In genomic region chr4:123013949-123014406, GRCm38 (mm10) we compare ENCODE assay signal across 10 mouse cellular contexts. TPM values are rescaled to one million over a fixed set of nuclear protein-coding genes. Genes with fewer than 3 reads are reported as not detected.
A peak's percentile ranks its signal among the peaks of the same experiment; 100 is the strongest.
DNase-seq lines count a peak whose midpoint lies in the region; ATAC-seq lines count a peak whose summit lies in the region.
"Had no signal": no experiment of that assay in that cellular context is flagged by ENCODE, and none has a peak within 500 bp of the region (broad histone marks: within the 10 kb centered on the region; RNA-seq: fewer than 3 reads in every experiment).

No protein-coding gene starts in this region.

- WGBS in heart, embryonic 11.5 days (ENCODE audit: insufficient replicate concordance) = 63% methylated on average over 3 of the region's 3 CpGs

- no peaks in the 10 kb centered on the region for H3K9me3 ChIP-seq in heart, embryonic 11.5 days (replicated peaks; ENCODE audit: control insufficient read depth, low read length)
- H3K9me3 ChIP-seq: embryonic facial prominence, embryonic 15.5 days; limb, embryonic 15.5 days had no signal

- H3K27me3 ChIP-seq in heart, embryonic 11.5 days (ENCODE audit: control insufficient read depth, insufficient read depth, low read length) = no peaks in the 10 kb centered on the region
- H3K27me3 ChIP-seq: embryonic facial prominence, embryonic 15.5 days; limb, embryonic 15.5 days had no signal

- H3K36me3 ChIP-seq in heart, embryonic 11.5 days (ENCODE audit: control insufficient read depth, insufficient read depth, low read length) = no peaks in the 10 kb centered on the region
- H3K36me3 ChIP-seq: embryonic facial prominence, embryonic 15.5 days; limb, embryonic 15.5 days had no signal

- H3K9ac ChIP-seq in heart, embryonic 11.5 days (ENCODE audit: low read depth, low read length) = no peak overlapping the region
- H3K9ac ChIP-seq: embryonic facial prominence, embryonic 15.5 days; limb, embryonic 15.5 days had no signal

- H3K4me3 ChIP-seq in heart, embryonic 11.5 days (ENCODE audit: low read depth, low read length) = no peak overlapping the region
- H3K4me3 ChIP-seq: embryonic facial prominence, embryonic 15.5 days; limb, embryonic 15.5 days had no signal

- peak; percentile 56 for DNase-seq in layer of hippocampus, adult 11-12 months (ENCODE audit: low spot score)
- DNase-seq in layer of hippocampus, postnatal 36 days = no peak
- peak; percentile 35 for DNase-seq in forelimb bud, embryonic 11.5 days (ENCODE audit: low read depth, low spot score)
- peak; percentile 45 for DNase-seq in right cerebral cortex, postnatal 25 days
- DNase-seq in thymus, postnatal 10 days (ENCODE audit: low spot score in 2 of 2) = no peak
- DNase-seq in spleen, adult 12 weeks (ENCODE audit: low spot score) = no peak

- H3K4me1 ChIP-seq in heart, embryonic 11.5 days (ENCODE audit: control insufficient read depth, insufficient read depth, low read length) = peaks cover 17% of the 10 kb centered on the region

- no peak overlapping the region for H3K4me2 ChIP-seq in heart, embryonic 11.5 days
- H3K4me2 ChIP-seq: embryonic facial prominence, embryonic 15.5 days; limb, embryonic 15.5 days had no signal

- ATAC-seq in megakaryocyte, adult 5-6 weeks (ENCODE audit: poor library complexity, severe bottlenecking) = peak; percentile 53
- no peak for ATAC-seq in heart, embryonic 11.5 days (replicated peaks; ENCODE audit: insufficient number of reproducible peaks, low FRiP score, low TSS enrichment)

- H3K27ac ChIP-seq in heart, embryonic 11.5 days (ENCODE audit: low read depth, low read length) = no peak overlapping the region
- H3K27ac ChIP-seq: embryonic facial prominence, embryonic 15.5 days; limb, embryonic 15.5 days had no signal

RNA-seq across cellular contexts. Expression of gene Trit1, which starts 2.4 kb away (rescaled TPM):
- 10 to 100 TPM; 23.5 to 26.0 TPM for total RNA-seq in layer of hippocampus, postnatal 36 days (2021)
- 10.7 and 16.5 TPM in 2 replicates for total RNA-seq in megakaryocyte, adult 5-6 weeks (2015)
- total RNA-seq in megakaryocyte, adult 5-6 weeks (2017) = 21.0 and 22.3 TPM in 2 replicates
- 13.6 and 14.4 TPM in 2 replicates for polyA plus RNA-seq in heart, embryonic 11.5 days (2014; fragmentation: Nextera tagmentation; extraction: Ambion mirVana)

RNA-seq across cellular contexts. Expression of gene Mycl, which starts 18.5 kb away (rescaled TPM):
- 10 to 100 TPM; 32.9 to 35.0 TPM for total RNA-seq in layer of hippocampus, postnatal 36 days (2021)
- 2.6 and 4.0 TPM in 2 replicates for total RNA-seq in megakaryocyte, adult 5-6 weeks (2015)
- total RNA-seq in megakaryocyte, adult 5-6 weeks (2017) = 0.81 and 3.3 TPM in 2 replicates
- 1.8 and 2.1 TPM in 2 replicates for polyA plus RNA-seq in heart, embryonic 11.5 days (2014; fragmentation: Nextera tagmentation; extraction: Ambion mirVana)

RNA-seq across cellular contexts. Expression of gene Mfsd2a, which starts 53.0 kb away (rescaled TPM):
- total RNA-seq in layer of hippocampus, postnatal 36 days (2021) = 10 to 100 TPM; 34.0 to 52.7 TPM
- 0.14 TPM in 1 of 2 replicates, not detected in the other for total RNA-seq in megakaryocyte, adult 5-6 weeks (2015)
- total RNA-seq in megakaryocyte, adult 5-6 weeks (2017) = 0.15 and 0.16 TPM in 2 replicates
- 1.2 and 1.3 TPM in 2 replicates for polyA plus RNA-seq in heart, embryonic 11.5 days (2014; fragmentation: Nextera tagmentation; extraction: Ambion mirVana)

Comparison
In these comparisons a context has a peak if more than half of its experiments do, and no peak if none do; other contexts are left out.
1. DNase-seq: peak in layer of hippocampus, adult 11-12 months (single experiment), forelimb bud, embryonic 11.5 days (single experiment) and right cerebral cortex, postnatal 25 days (single experiment); none in layer of hippocampus, postnatal 36 days (0 of 2), thymus, postnatal 10 days (0 of 2) and spleen, adult 12 weeks (single experiment).
2. RNA of gene Mycl, which starts 18.5 kb away (total RNA-seq): 32.9 to 35.0 TPM in layer of hippocampus, postnatal 36 days; 0.81 to 4.0 TPM in megakaryocyte, adult 5-6 weeks; every median in the first group is over 4 times any median in the second.
3. RNA of gene Mfsd2a, which starts 53.0 kb away (total RNA-seq): 34.0 to 52.7 TPM in layer of hippocampus, postnatal 36 days; 0.14 to 0.16 TPM in megakaryocyte, adult 5-6 weeks; every median in the first group is over 10 times any median in the second.